In the genomic region with DNA sequence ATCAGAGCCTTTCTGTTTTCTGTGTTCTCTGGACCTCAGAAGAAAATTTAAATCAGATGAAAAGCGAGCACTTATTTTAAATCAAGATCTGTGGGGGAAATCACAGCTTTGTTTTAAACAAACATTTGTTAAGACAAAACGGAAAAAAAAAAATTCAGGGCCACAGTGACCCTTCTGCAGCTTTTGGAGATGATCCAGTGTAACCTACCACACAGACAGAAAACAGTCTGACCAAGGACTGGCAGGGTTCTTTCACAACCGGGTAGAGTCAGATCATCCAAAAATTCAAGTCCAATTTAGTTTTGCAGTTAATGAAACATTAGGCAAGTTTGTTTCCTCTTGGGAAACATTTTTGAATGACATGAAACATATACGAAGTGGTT, we compare ENCODE assay signal across 23 mouse cellular contexts. TPM values are rescaled to one million over a fixed set of nuclear protein-coding genes. Genes with fewer than 3 reads are reported as not detected.
"Had no signal": no experiment of that assay in that cellular context is flagged by ENCODE, and none has a peak within 500 bp of the region (broad histone marks: within the 10 kb centered on the region; RNA-seq: fewer than 3 reads in every experiment).

No protein-coding gene starts in this region.

- H3K27ac ChIP-seq: layer of hippocampus, adult 2 months; liver, embryonic 15.5 days; midbrain, embryonic 15.5 days; neural tube, embryonic 12.5 days; stomach, embryonic 15.5 days had no signal

- H3K9me3 ChIP-seq: liver, embryonic 15.5 days; midbrain, embryonic 15.5 days; neural tube, embryonic 12.5 days; stomach, embryonic 15.5 days had no signal

- DNase-seq: kidney, postnatal 10 days; kidney, postnatal 4 days; left cerebral cortex, postnatal 4 days; lung, adult 2 months; lung, postnatal 36 days; right cerebral cortex, postnatal 14 days; thymus, postnatal 14 days had no signal

- H3K9ac ChIP-seq: liver, embryonic 15.5 days; midbrain, embryonic 15.5 days; neural tube, embryonic 12.5 days; stomach, embryonic 15.5 days had no signal

- ATAC-seq: lung, postnatal 0 days; midbrain, embryonic 15.5 days had no signal

- H3K4me3 ChIP-seq: layer of hippocampus, adult 2 months; liver, embryonic 15.5 days; midbrain, embryonic 15.5 days; neural tube, embryonic 12.5 days; stomach, embryonic 15.5 days had no signal

- H3K36me3 ChIP-seq: liver, embryonic 15.5 days; midbrain, embryonic 15.5 days; neural tube, embryonic 12.5 days; stomach, embryonic 15.5 days had no signal

- H3K4me2 ChIP-seq: liver, embryonic 11.5 days; liver, embryonic 15.5 days; midbrain, embryonic 15.5 days; neural tube, embryonic 12.5 days; stomach, embryonic 15.5 days had no signal

- H3K4me1 ChIP-seq: neural tube, embryonic 12.5 days had no signal

RNA-seq across cellular contexts. Expression of gene Vax1, which starts 21.3 kb away (rescaled TPM):
- total RNA-seq: megakaryocyte progenitor cell, adult 5-6 weeks; monocyte, adult 5-6 weeks; neutrophil, adult 5-6 weeks had no signal
- polyA plus RNA-seq: kidney, embryonic 14.5 days; liver, embryonic 11.5 days; liver, embryonic 15.5 days; lung, adult 2 months; lung, postnatal 0 days; neural tube, embryonic 12.5 days; spleen, adult 2 months; stomach, embryonic 15.5 days had no signal

RNA-seq across cellular contexts. Expression of gene Kcnk18, which starts 27.9 kb away (rescaled TPM):
- total RNA-seq: layer of hippocampus, adult 2 months; layer of hippocampus, postnatal 14 days; left cerebral cortex, adult 18-20 months; left cerebral cortex, postnatal 10 days; left cerebral cortex, postnatal 4 days; megakaryocyte progenitor cell, adult 5-6 weeks; monocyte, adult 5-6 weeks; neutrophil, adult 5-6 weeks had no signal
- polyA plus RNA-seq: kidney, embryonic 14.5 days; limb, embryonic 14.5 days; liver, embryonic 11.5 days; liver, embryonic 15.5 days; lung, adult 2 months; lung, postnatal 0 days; midbrain, embryonic 15.5 days; neural tube, embryonic 12.5 days; spleen, adult 2 months; stomach, embryonic 15.5 days had no signal
